Mouse (Mus musculus) hindbrain, embryonic 11.5 days (tissue): ENCODE results near the gene Glipr1l1. TPM values are rescaled to one million over a fixed set of nuclear protein-coding genes. Genes with fewer than 3 reads are reported as not detected.
"Not testable (repeated sequence)": the region's sequence is repeated elsewhere in the genome, so short reads cannot be mapped to it uniquely, and the experiment has no call there.

Source experiments
- ATAC-seq: fragments of 200-750 bp; cut with Nextera tagmentation; 2 replicates; pipeline ENCODE4 v1.8.0; 2017; ENCODE audit warnings: mild to moderate bottlenecking, moderate TSS enrichment, moderate library complexity; ENCODE audit not compliant: low FRiP score
- DNase-seq: peaks from one replicate; pipeline ENCODE4 v3.0.0-alpha.2; 2015; ENCODE audit warnings: low spot score
- H3K27ac ChIP-seq: fragments of 300-500 bp; sonication (generic); 2 replicates; pipeline ENCODE4 v1.5.1; 2014; ENCODE audit warnings: mild to moderate bottlenecking, low read depth, low read length
- H3K27me3 ChIP-seq: fragments of 300-500 bp; sonication (generic); 2 replicates; pipeline ENCODE4 v1.6.1; 2014; ENCODE audit warnings: mild to moderate bottlenecking, low read length, moderate library complexity, mixed read lengths; ENCODE audit not compliant: control insufficient read depth, insufficient read depth
- H3K36me3 ChIP-seq: fragments of 300-500 bp; sonication (generic); 2 replicates; pipeline ENCODE4 v1.6.1; 2014; ENCODE audit warnings: mild to moderate bottlenecking, low read length, moderate library complexity, mixed read lengths; ENCODE audit not compliant: control insufficient read depth, insufficient read depth
- H3K4me1 ChIP-seq: fragments of 300-500 bp; sonication (generic); replicated peaks from 2 replicates; pipeline ENCODE4 v1.6.1; 2014; ENCODE audit warnings: low read length, mixed read lengths; ENCODE audit not compliant: control insufficient read depth, insufficient read depth
- H3K4me2 ChIP-seq: fragments of 300-500 bp; sonication (generic); replicated peaks from 2 replicates; pipeline ENCODE4 v1.6.1; 2014; ENCODE audit warnings: mild to moderate bottlenecking, low read depth, low read length
- H3K4me3 ChIP-seq: fragments of 300-500 bp; sonication (generic); 2 replicates; pipeline ENCODE4 v1.5.1; 2014; ENCODE audit warnings: low read depth, low read length
- H3K9ac ChIP-seq: fragments of 300-500 bp; sonication (generic); 2 replicates; pipeline ENCODE4 v1.6.1; 2014; ENCODE audit warnings: low read depth, low read length
- H3K9me3 ChIP-seq: fragments of 300-500 bp; sonication (generic); 2 replicates; pipeline ENCODE4 v1.6.1; 2016; ENCODE audit warnings: low read length; ENCODE audit not compliant: control insufficient read depth
- WGBS: fragments of 180-500 bp; shearing (Covaris S2); extraction: QIAGEN DNeasy Blood & Tissue Kit; methylation state at CpG from one replicate; pipeline ENCODE4 v1.1.7; 2014; 5-methylcytosine and 5-hydroxymethylcytosine counted together
- polyA plus RNA-seq: library from polyadenylated mRNA; unstranded; fragments of >200 nt; fragmentation: Nextera tagmentation; extraction: Ambion mirVana; gene quantifications from 2 replicates; pipeline ENCODE4 v1.2.1, GENCODE M21; 2014

Glipr1l1 gene
- polyA plus RNA-seq: 0.28 TPM in 1 of 2 replicates, not detected in the other

DNA sequence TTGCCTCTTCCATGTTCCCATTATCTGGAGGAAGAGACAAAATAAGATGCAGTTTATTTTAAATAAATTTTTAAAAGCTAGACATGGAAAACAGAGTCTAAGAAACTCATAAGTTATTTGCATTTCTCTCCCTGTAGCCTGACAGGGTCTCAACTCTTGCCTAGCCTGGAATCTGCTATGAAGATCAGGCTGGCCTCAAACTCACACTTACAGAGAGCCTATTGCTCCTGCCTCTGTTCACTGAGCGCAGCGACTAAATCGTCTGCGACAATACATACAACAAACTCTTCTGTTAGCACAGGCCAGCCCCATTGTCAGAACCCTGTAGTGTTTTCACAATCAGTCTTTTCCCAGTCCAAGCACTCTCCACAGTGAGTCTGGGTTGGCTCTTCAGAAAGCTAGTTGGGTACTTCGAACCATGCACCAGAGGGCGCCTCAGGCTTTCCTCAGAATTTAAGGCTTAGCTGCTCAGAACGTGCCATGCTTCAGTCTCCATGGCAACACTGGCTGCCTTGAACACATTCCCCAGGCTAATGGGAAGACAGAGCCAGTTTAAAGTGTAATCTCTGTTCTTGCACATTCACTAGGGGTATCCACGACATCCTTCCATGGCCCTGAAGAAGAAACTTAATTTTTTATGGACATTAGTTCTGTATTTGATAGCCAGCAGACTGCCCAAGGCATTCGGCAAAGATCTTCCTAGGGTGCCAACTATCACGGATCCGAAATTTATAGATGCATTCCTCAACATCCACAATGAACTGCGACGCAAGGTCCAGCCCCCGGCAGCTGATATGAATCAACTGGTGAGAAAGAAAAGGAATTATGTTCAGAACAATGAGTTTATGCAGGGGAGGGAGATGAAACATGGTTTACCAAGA is at the start of gene Glipr1l1:
Gene Glipr1l1, plus strand, starts transcription at position 488 of the 881 bp plus-strand sequence.
- Histone ChIP-seq H3K9me3 (no peaks in the 10 kb centered on the region), H3K4me3 (no peak within 1 kb of the TSS), H3K4me2 (no peak within 1 kb of the TSS), H3K36me3 (no peaks in the 10 kb centered on the region), H3K9ac (no peak within 1 kb of the TSS), H3K27me3 (no peaks in the 10 kb centered on the region), H3K4me1 (no peaks in the 10 kb centered on the region), H3K27ac (no peak within 1 kb of the TSS)
- ATAC-seq: peak; percentile 94
- WGBS: 36% methylated on average over 14 of the region's 14 CpGs
- DNase-seq: peak; percentile 80

DNA sequence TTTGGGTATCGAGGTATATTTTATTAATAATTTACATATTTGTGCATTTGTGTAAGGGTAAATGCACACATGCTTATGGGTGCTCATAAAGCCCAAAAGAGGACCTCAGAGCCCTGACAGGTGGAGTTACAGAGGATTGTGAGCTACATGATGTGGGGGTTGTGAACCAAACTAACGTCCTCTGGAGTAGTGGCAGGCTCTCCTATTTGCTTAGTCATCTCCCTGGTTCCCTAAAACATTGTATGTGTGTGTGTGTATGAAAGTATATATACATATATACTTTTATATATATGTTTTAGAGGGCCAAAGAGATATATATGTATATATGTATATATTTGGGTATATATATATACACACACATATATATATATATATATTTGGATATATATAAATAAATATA is 36.4 kb upstream of the Glipr1l1 start:
- Histone ChIP-seq H3K4me3 (no peak overlapping the region), H3K9ac (no peak overlapping the region), H3K36me3 (no peaks in the 10 kb centered on the region), H3K27ac (no peak overlapping the region), H3K4me1 (no peaks in the 10 kb centered on the region), H3K4me2 (no peak overlapping the region), H3K27me3 (no peaks in the 10 kb centered on the region), H3K9me3 (no peaks in the 10 kb centered on the region)
- WGBS: 81% methylated on average over 2 of the region's 2 CpGs
- no peak for DNase-seq
- ATAC-seq: no peak

GRCm38 (mm10) chr10:112028689-112029088 is 31.3 kb upstream of the Glipr1l1 start:
- not testable (repeated sequence) for ATAC-seq, H3K4me3 ChIP-seq
- WGBS: 77% methylated on average over 3 of the region's 3 CpGs

DNA sequence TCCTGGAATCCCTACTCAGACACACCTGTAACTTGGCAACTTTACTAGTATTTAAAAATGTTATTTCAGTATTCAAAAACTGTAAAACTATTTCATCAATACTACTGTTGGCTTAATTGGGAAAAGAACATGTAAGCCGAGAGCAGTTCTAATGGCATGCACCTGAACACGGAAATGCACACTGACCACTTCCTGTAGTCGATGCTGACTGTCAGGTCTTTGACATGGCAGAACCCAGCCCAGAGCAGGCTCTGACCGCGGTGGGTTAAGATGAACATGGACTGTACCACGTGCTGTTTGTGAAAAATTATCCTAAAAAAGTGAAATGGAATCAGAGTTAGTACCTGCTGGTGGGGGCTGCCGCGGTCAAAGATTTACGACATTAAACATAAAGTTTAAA is 16.5 kb upstream of the Glipr1l1 start:
- not testable (repeated sequence) for H3K36me3 ChIP-seq, H3K9me3 ChIP-seq, ATAC-seq, DNase-seq, H3K4me1 ChIP-seq, H3K27ac ChIP-seq, H3K27me3 ChIP-seq, H3K4me2 ChIP-seq, H3K4me3 ChIP-seq, H3K9ac ChIP-seq
- 78% methylated on average over 9 of the region's 9 CpGs for WGBS

More at GRCm38 (mm10) chr10:112028689-112029088, 31.3 kb upstream of the Glipr1l1 start:
- H3K4me1 ChIP-seq, H3K9ac ChIP-seq, H3K27ac ChIP-seq, H3K9me3 ChIP-seq, DNase-seq, H3K4me2 ChIP-seq, H3K27me3 ChIP-seq, H3K36me3 ChIP-seq: not testable (repeated sequence)

GRCm38 (mm10) chr10:112044283-112044682 is 15.7 kb upstream of the Glipr1l1 start:
- not testable (repeated sequence) for H3K9me3 ChIP-seq, ATAC-seq, H3K27ac ChIP-seq, H3K4me3 ChIP-seq, H3K27me3 ChIP-seq, DNase-seq, H3K36me3 ChIP-seq, H3K4me2 ChIP-seq, H3K4me1 ChIP-seq, H3K9ac ChIP-seq
- 58% methylated on average over 14 of the region's 14 CpGs for WGBS

DNA sequence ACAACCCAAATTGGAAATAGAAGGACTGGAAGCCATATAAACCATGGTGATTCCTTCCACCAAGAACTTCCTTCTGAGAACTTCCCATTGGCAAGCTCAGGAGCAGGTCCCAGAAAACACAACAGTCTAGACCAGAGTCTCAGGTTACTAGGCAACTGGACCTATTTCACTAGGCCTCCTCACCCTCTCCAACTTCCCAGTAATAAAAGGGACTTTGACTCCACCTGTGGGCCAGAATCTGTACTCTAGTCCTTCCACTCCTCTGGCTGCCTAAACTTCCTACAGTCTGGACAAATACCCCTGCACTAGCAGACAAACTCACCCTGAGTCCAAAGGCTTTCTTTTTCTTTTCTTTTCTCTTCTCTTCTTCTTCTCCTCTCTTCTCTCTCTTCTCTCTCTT is 8.8 kb upstream of the Glipr1l1 start:
- no peaks in the 10 kb centered on the region for H3K36me3 ChIP-seq
- no peaks in the 10 kb centered on the region for H3K4me1 ChIP-seq
- no peak overlapping the region for H3K4me3 ChIP-seq
- no peak overlapping the region for H3K27ac ChIP-seq
- no peak overlapping the region for H3K4me2 ChIP-seq
- H3K27me3 ChIP-seq: no peaks in the 10 kb centered on the region
- no peak for DNase-seq
- no peaks in the 10 kb centered on the region for H3K9me3 ChIP-seq
- no peak for ATAC-seq
- no peak overlapping the region for H3K9ac ChIP-seq

DNA sequence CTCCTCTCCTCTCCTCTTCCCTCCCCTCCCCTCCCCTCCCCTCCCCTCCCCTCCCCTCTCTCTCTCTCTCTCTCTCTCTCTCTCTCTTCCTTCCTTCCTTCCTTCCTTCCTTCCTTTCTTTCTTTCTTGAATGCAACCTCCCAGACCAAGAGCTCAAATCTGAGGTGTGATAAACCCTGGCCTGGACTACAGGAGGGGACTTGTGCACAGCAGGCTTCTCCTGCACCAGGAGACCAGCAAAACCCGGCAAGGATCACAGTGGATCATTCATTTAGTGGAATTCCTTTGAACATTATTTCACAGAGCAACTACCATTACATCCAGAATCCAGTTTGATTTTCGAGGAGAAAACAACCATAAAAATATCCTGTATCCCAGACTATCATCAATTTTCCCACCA is 8.0 kb upstream of the Glipr1l1 start:
- DNase-seq: peak; percentile 23
- H3K36me3 ChIP-seq, H3K27me3 ChIP-seq, H3K4me1 ChIP-seq, H3K9me3 ChIP-seq, ATAC-seq, H3K27ac ChIP-seq, H3K4me2 ChIP-seq, H3K4me3 ChIP-seq, H3K9ac ChIP-seq: not testable (repeated sequence)
- WGBS: 64% methylated on average over 2 of the region's 2 CpGs

DNA sequence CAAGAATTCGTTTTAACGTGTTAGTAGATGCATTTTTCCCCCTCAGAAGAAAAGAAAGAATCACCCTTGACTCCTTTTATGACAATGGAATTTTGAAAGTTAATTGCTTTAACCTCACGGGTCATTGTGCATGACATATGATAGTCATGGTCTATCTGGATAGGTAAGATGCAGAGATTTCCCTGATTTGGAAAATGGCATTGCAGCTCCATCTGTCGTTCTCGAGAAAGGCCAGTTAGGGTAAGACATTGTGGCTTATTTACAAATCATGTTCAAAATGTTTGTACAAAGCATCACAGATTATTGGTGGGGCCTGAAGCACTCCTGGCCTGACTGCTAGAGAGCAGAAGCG is 570 bp downstream of the Glipr1l1 start:
- H3K27ac ChIP-seq, H3K4me1 ChIP-seq, H3K9me3 ChIP-seq, H3K27me3 ChIP-seq, H3K36me3 ChIP-seq, DNase-seq, H3K9ac ChIP-seq, H3K4me3 ChIP-seq, H3K4me2 ChIP-seq: not testable (repeated sequence)
- WGBS: 78% methylated on average over 6 of the region's 6 CpGs
- peak; percentile 51; the same call in 1 of the 2 replicates for ATAC-seq

- Histone ChIP-seq H3K4me3 (no peak overlapping the region), H3K27ac (no peak overlapping the region), H3K9ac (no peak overlapping the region), H3K9me3 (no peaks in the 10 kb centered on the region), H3K27me3 (no peaks in the 10 kb centered on the region), H3K36me3 (no peaks in the 10 kb centered on the region), H3K4me1 (no peaks in the 10 kb centered on the region), H3K4me2 (no peak overlapping the region)
- DNase-seq (no peak), ATAC-seq (no peak)
- 52% methylated on average over 2 of the region's 2 CpGs for whole genome bisulfite sequencing
Measured at GRCm38 (mm10) chr10:112080044-112080443, 20.1 kb downstream of the Glipr1l1 start.
